Mouse (Mus musculus): Measurements from ENCODE around the gene Eps8. TPM values are rescaled to one million over a fixed set of nuclear protein-coding genes. Genes with fewer than 3 reads are reported as not detected.
"Not testable (repeated sequence)": the region's sequence is repeated elsewhere in the genome, so short reads cannot be mapped to it uniquely, and the experiment has no call there.

Gene Eps8
- polyA plus RNA-seq, 1 experiment from 2014 or later, result 33.4 TPM

DNA sequence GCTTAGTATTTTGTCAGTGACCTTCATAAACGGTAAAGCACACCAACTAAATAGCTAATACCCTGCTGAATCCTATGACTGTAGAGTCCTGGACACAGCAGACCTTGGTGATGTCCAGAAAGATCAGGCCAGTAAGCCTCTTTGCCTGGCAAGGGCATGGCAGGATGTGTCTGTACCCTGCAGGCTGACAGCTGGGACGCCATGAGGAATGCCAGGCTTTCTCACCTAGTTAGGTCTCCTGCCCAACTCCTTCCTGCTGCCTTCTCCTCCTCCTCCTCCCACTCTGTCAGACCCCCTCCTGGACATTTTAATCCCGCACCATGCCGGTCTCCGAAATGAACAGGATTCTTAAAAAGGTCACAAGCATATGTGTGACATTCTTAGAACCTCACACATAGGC lies 190.9 kb downstream of the Eps8 start:
- H3K4me2 ChIP-seq (ENCODE audit: low read depth, low read length), result no peak overlapping the region
- 86% methylated on average over 5 of the region's 5 CpGs for WGBS

DNA sequence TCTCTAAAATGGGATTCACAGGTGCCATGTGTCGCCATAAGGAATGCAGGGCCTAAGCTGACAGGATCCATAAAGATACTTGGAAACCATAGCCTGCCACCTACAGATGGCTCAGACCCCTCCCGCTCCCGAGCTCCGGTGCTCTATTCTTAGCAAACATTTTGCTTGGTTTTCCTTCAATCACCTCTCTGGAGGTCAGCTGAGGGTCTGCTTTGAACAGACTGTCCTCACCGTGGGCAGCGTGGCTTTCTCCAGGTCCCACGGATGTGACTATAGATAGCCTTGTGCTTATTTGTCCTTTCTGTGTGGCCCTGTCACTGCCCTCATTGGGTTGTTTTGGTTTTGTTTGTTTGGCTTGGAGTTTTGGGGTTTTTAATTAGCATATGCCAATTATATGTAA lies 196.5 kb downstream of the Eps8 start:
- H3K27me3 ChIP-seq (ENCODE audit: control insufficient read depth, insufficient read depth, low read length), result no peaks in the 10 kb centered on the region
- H3K27ac ChIP-seq (ENCODE audit: low read length), result no peak overlapping the region
- H3K4me3 ChIP-seq (replicated peaks; ENCODE audit: low read length), result no peak overlapping the region
- ATAC-seq (ENCODE audit: insufficient read depth, low FRiP score), result no peak
- no peak overlapping the region for H3K9ac ChIP-seq (ENCODE audit: low read length)
- H3K4me1 ChIP-seq (ENCODE audit: control insufficient read depth, insufficient read depth, low read length), result 0 out of 2 replicates have a peak, but pooled peaks cover 2% of the 10 kb centered on the region
- no peaks in the 10 kb centered on the region for H3K9me3 ChIP-seq (replicated peaks; ENCODE audit: control insufficient read depth, low read length)
- no peak overlapping the region for H3K4me2 ChIP-seq (ENCODE audit: low read depth, low read length)
- no peaks in the 10 kb centered on the region for H3K36me3 ChIP-seq (ENCODE audit: control insufficient read depth, insufficient read depth, low read length)
- WGBS, result 66% methylated on average over 7 of the region's 7 CpGs

More for the DNA sequence above, 190.9 kb downstream of the Eps8 start:
- Histone ChIP-seq H3K36me3 (ENCODE audit: control insufficient read depth, insufficient read depth, low read length) (no peaks in the 10 kb centered on the region), H3K9me3 (replicated peaks; ENCODE audit: control insufficient read depth, low read length) (no peaks in the 10 kb centered on the region), H3K4me3 (replicated peaks; ENCODE audit: low read length) (no peak overlapping the region), H3K4me1 (ENCODE audit: control insufficient read depth, insufficient read depth, low read length) (peaks cover 5% of the 10 kb centered on the region), H3K27me3 (ENCODE audit: control insufficient read depth, insufficient read depth, low read length) (no peaks in the 10 kb centered on the region), H3K27ac (ENCODE audit: low read length) (no peak overlapping the region), H3K9ac (ENCODE audit: low read length) (no peak overlapping the region)
- ATAC-seq (ENCODE audit: insufficient read depth, low FRiP score), result no peak

DNA sequence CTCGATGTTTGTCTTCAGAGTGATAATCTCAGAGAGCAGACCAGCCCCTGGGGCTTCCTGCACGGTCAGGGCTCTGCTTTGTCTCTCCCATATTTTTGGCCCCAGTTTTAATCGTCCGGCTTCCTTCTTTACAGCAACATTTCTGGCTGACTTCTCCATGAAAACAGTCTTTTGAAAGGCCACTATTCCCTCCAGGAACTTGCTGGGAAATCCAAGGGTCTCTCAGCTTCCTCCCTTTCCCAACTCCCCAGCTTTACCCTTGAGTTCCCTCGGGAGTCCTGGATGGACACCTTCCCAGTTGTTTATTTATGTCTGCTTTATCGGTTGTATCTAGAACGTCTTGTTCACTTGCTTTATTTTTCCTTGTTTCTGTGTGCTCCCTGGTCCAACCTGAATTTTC lies 197.5 kb downstream of the Eps8 start:
- ATAC-seq (ENCODE audit: insufficient read depth, low FRiP score), result no peak
- 0 out of 2 replicates have a peak overlapping the region, but pooled peaks have one; percentile 12 for H3K4me2 ChIP-seq (ENCODE audit: low read depth, low read length)
- 27% methylated on average over 7 of the region's 7 CpGs for WGBS

DNA sequence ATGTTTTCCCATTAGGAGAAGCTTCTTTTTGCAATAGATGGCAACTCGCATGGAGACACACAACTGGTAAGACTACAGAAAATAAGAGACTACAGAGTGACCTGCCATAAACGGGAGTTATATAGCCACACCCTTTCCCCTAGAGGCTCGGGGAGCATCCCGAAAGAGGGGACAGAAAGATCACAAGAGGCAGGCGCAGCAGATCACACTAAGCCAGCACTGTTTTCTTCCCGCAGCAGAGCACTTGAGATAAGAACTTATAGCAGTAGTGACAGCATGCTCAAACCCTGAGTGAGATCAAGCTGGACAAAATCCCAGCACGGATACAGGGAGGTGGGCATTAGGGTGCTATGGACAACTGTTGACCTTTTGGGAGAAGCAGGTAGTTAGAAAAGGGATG lies 198.6 kb downstream of the Eps8 start:
- Histone ChIP-seq H3K9ac (ENCODE audit: low read length) (no peak overlapping the region), H3K4me3 (replicated peaks; ENCODE audit: low read length) (no peak overlapping the region), H3K36me3 (ENCODE audit: control insufficient read depth, insufficient read depth, low read length) (no peaks in the 10 kb centered on the region), H3K4me2 (ENCODE audit: low read depth, low read length) (peak overlapping the region; percentile 19; the same call in 1 of the 2 replicates), H3K27me3 (ENCODE audit: control insufficient read depth, insufficient read depth, low read length) (no peaks in the 10 kb centered on the region), H3K9me3 (replicated peaks; ENCODE audit: control insufficient read depth, low read length) (no peaks in the 10 kb centered on the region), H3K4me1 (ENCODE audit: control insufficient read depth, insufficient read depth, low read length) (0 out of 2 replicates have a peak, but pooled peaks cover 2% of the 10 kb centered on the region), H3K27ac (ENCODE audit: low read length) (no peak overlapping the region)
- peak; percentile 21; the same call in 1 of the 2 replicates for ATAC-seq (ENCODE audit: insufficient read depth, low FRiP score)
- 55% methylated on average over 7 of the region's 7 CpGs for WGBS

More for the DNA sequence above, 197.5 kb downstream of the Eps8 start:
- H3K9me3 ChIP-seq (replicated peaks; ENCODE audit: control insufficient read depth, low read length), result no peaks in the 10 kb centered on the region
- H3K27me3 ChIP-seq (ENCODE audit: control insufficient read depth, insufficient read depth, low read length), result no peaks in the 10 kb centered on the region
- H3K4me1 ChIP-seq (ENCODE audit: control insufficient read depth, insufficient read depth, low read length), result 0 out of 2 replicates have a peak, but pooled peaks cover 2% of the 10 kb centered on the region
- H3K36me3 ChIP-seq (ENCODE audit: control insufficient read depth, insufficient read depth, low read length), result no peaks in the 10 kb centered on the region
- no peak overlapping the region for H3K27ac ChIP-seq (ENCODE audit: low read length)
- H3K4me3 ChIP-seq (replicated peaks; ENCODE audit: low read length), result no peak overlapping the region
- 0 out of 2 replicates have a peak overlapping the region, but pooled peaks have one; percentile 18 for H3K9ac ChIP-seq (ENCODE audit: low read length)

DNA sequence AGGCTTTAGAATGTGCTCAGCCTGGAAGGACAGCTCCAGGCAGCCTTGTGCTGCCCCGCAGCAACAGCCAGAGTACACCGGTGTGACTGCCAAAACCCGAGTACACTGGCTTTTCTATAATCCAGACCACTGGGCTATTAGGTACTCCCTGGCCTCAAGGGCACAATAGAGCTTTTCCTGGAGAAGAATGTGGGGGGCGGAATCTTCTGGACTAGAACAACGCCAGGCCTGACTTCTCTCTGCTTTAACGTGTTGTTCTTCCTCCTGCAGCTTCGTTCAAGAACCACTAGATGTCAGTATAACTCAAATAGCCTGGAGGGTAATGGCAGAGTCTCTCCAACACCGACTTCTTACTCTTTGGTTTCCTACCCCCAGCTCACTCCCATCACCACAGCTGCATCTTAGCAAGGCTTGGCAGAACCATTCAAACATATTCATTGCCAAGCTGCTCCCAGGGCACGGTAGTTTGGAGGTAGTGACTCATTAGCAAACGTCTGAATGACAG lies 199.1 kb downstream of the Eps8 start:
- peak overlapping the region; percentile 19; the same call in 1 of the 2 replicates for H3K4me2 ChIP-seq (ENCODE audit: low read depth, low read length)
- no peak overlapping the region for H3K27ac ChIP-seq (ENCODE audit: low read length)
- 0 out of 2 replicates have a peak overlapping the region, but pooled peaks have one; percentile 18 for H3K9ac ChIP-seq (ENCODE audit: low read length)
- no peaks in the 10 kb centered on the region for H3K9me3 ChIP-seq (replicated peaks; ENCODE audit: control insufficient read depth, low read length)
- no peak overlapping the region for H3K4me3 ChIP-seq (replicated peaks; ENCODE audit: low read length)
- H3K27me3 ChIP-seq (ENCODE audit: control insufficient read depth, insufficient read depth, low read length), result no peaks in the 10 kb centered on the region
- H3K36me3 ChIP-seq (ENCODE audit: control insufficient read depth, insufficient read depth, low read length), result no peaks in the 10 kb centered on the region
- 13% methylated on average over 10 of the region's 10 CpGs for WGBS
- H3K4me1 ChIP-seq (ENCODE audit: control insufficient read depth, insufficient read depth, low read length), result 0 out of 2 replicates have a peak, but pooled peaks cover 2% of the 10 kb centered on the region
- peak; percentile 84; the same call in 1 of the 2 replicates for ATAC-seq (ENCODE audit: insufficient read depth, low FRiP score)

DNA sequence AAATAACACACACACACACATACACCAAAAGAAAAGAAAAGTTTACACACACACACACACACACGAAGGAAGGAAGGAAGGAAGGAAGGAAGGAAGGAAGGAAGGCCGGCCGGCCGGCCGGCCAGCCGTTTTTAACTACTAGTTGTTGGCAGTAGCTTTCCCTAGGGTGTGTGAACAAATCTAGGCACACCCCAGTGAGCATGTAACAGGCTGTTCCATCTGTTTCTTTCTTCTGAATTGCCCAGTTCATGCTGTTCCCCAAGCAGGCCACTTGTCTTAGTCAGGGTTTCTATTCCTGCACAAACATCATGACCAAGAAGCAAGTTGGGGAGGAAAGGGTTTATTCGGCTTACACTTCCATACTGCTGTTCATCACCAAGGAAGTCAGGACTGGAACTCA lies 208.6 kb downstream of the Eps8 start:
- H3K36me3 ChIP-seq (ENCODE audit: control insufficient read depth, insufficient read depth, low read length); ATAC-seq (ENCODE audit: insufficient read depth, low FRiP score); H3K4me3 ChIP-seq (replicated peaks; ENCODE audit: low read length); H3K4me1 ChIP-seq (ENCODE audit: control insufficient read depth, insufficient read depth, low read length); H3K9me3 ChIP-seq (replicated peaks; ENCODE audit: control insufficient read depth, low read length); H3K9ac ChIP-seq (ENCODE audit: low read length); H3K27ac ChIP-seq (ENCODE audit: low read length); H3K4me2 ChIP-seq (ENCODE audit: low read depth, low read length); H3K27me3 ChIP-seq (ENCODE audit: control insufficient read depth, insufficient read depth, low read length): not testable (repeated sequence)
- 82% methylated on average over 7 of the region's 7 CpGs for WGBS

DNA sequence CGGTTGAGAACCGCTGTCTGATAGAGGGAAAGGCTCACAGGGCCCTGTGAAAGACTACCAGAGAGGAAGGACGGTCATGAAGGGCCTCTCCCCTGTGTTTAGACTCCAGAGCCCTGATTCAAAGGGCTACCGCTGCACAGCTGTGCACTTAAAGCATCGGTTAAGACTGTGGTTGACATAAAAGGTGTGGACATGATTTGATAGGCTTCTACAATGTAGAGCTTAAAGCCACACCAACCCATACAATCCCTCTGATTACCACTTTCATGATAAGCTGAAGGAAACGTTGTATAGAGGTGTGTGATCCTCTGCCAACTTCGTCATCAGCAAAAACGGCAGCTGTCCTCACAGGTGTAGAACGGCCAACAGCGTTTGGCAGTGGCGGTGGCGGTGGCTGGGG lies 211.6 kb downstream of the Eps8 start:
- WGBS, result 79% methylated on average over 12 of the region's 12 CpGs
- ATAC-seq (ENCODE audit: insufficient read depth, low FRiP score), result peak; percentile 76; the same call in 1 of the 2 replicates
- H3K27ac ChIP-seq (ENCODE audit: low read length), result no peak overlapping the region
- no peaks in the 10 kb centered on the region for H3K27me3 ChIP-seq (ENCODE audit: control insufficient read depth, insufficient read depth, low read length)
- no peak overlapping the region for H3K9ac ChIP-seq (ENCODE audit: low read length)
- H3K4me3 ChIP-seq (replicated peaks; ENCODE audit: low read length), result no peak overlapping the region
- H3K4me2 ChIP-seq (ENCODE audit: low read depth, low read length), result no peak overlapping the region
- H3K4me1 ChIP-seq (ENCODE audit: control insufficient read depth, insufficient read depth, low read length), result no peaks in the 10 kb centered on the region
- H3K9me3 ChIP-seq (replicated peaks; ENCODE audit: control insufficient read depth, low read length), result no peaks in the 10 kb centered on the region
- H3K36me3 ChIP-seq (ENCODE audit: control insufficient read depth, insufficient read depth, low read length), result no peaks in the 10 kb centered on the region

DNA sequence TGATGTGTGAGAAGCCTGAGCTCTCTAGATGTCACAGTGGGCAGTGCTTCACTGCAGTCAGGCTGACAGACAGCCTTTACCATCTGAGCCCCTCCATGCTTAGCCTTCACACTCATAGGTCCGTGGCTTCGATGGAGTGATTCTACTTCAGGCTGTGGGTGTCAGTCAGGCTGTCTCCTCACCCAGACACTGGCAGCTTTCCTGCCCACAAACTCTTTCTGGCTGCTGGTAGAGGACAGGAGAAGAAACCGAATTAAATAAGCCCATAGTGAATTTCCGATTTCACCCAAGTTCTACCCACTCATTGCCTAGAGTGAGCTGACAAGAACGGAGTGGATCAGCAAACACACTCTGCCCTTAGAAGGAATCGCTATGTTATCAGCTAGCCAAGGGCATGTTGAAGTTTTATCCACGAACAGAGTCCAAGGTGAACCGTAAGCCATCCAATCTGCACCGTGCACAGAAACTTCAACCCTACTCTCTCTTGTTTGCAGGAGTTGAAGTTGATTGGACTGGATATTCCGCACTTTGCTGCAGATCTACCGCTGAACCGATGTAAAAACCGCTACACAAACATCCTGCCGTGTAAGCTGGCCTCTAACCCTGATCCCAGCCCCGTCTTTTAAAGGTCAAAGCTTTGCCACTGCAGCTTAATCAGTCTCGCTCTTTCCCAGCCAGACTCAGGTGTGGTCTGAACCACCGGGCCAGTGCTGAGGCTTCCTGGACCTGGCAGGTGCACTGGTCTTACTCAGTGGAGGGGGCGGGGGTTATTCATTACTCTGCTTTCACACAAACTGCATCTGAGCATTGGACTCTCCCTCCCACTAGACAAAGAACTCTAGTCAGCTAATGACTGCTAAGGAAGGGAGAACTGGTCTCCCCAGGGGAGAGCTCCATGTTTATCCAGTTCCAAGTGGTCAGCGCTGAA lies 213.9 kb downstream of the Eps8 start:
- Histone ChIP-seq H3K9me3 (replicated peaks; ENCODE audit: control insufficient read depth, low read length) (no peaks in the 10 kb centered on the region), H3K36me3 (ENCODE audit: control insufficient read depth, insufficient read depth, low read length) (no peaks in the 10 kb centered on the region), H3K27ac (ENCODE audit: low read length) (no peak overlapping the region), H3K4me1 (ENCODE audit: control insufficient read depth, insufficient read depth, low read length) (no peaks in the 10 kb centered on the region), H3K27me3 (ENCODE audit: control insufficient read depth, insufficient read depth, low read length) (no peaks in the 10 kb centered on the region), H3K9ac (ENCODE audit: low read length) (no peak overlapping the region), H3K4me3 (replicated peaks; ENCODE audit: low read length) (no peak overlapping the region), H3K4me2 (ENCODE audit: low read depth, low read length) (no peak overlapping the region)
- ATAC-seq (ENCODE audit: insufficient read depth, low FRiP score), result peak; percentile 59; the same call in 1 of the 2 replicates
- WGBS, result 52% methylated on average over 19 of the region's 19 CpGs

All from stomach, embryonic 16.5 days (tissue).